Mouse (Mus musculus) forebrain, embryonic 14.5 days (tissue): ENCODE results near the gene Bmpr2. TPM values are rescaled to one million over a fixed set of nuclear protein-coding genes. Genes with fewer than 3 reads are reported as not detected.
A peak's percentile ranks its signal among the peaks of the same experiment; 100 is the strongest.

Source experiments
- ATAC-seq: fragments of 200-750 bp; cut with Nextera tagmentation; 2 replicates; pipeline ENCODE4 v1.8.0; 2017; ENCODE audit warnings: mild to moderate bottlenecking, moderate library complexity
- DNase-seq: peaks from one replicate; pipeline ENCODE4 v3.0.0-alpha.2; 2015; ENCODE audit warnings: low spot score
- H3K27ac ChIP-seq: fragments of 300-500 bp; sonication (generic); 2 replicates; pipeline ENCODE4 v1.5.1; 2014; ENCODE audit warnings: low read depth, mild to moderate bottlenecking, control low read depth, low read length, moderate library complexity
- H3K27me3 ChIP-seq: fragments of 300-500 bp; sonication (generic); replicated peaks from 2 replicates; pipeline ENCODE4 v1.6.1; 2014; ENCODE audit warnings: low read length, control low read depth, mixed read lengths; ENCODE audit not compliant: control insufficient read depth, insufficient read depth
- H3K36me3 ChIP-seq: fragments of 300-500 bp; sonication (generic); 2 replicates; pipeline ENCODE4 v1.6.1; 2014; ENCODE audit warnings: low read length, control low read depth; ENCODE audit not compliant: control insufficient read depth, insufficient read depth
- H3K4me1 ChIP-seq: fragments of 300-500 bp; sonication (generic); 2 replicates; pipeline ENCODE4 v1.6.1; 2014; ENCODE audit warnings: antibody characterized with exemption, low read length, control low read depth; ENCODE audit not compliant: control insufficient read depth, insufficient read depth
- H3K4me2 ChIP-seq: fragments of 300-500 bp; sonication (generic); 2 replicates; pipeline ENCODE4 v1.6.1; 2014; ENCODE audit warnings: mild to moderate bottlenecking, control low read depth, low read length
- H3K4me3 ChIP-seq: fragments of 300-500 bp; sonication (generic); 2 replicates; pipeline ENCODE4 v1.5.1; 2014; ENCODE audit warnings: low read depth, low read length, control low read depth
- H3K9ac ChIP-seq: fragments of 300-500 bp; sonication (generic); 2 replicates; pipeline ENCODE4 v1.6.1; 2014; ENCODE audit warnings: mild to moderate bottlenecking, low read length, control low read depth, moderate library complexity
- H3K9me3 ChIP-seq: fragments of 300-500 bp; sonication (generic); replicated peaks from 2 replicates; pipeline ENCODE4 v1.6.1; 2016; ENCODE audit warnings: low read length, control low read depth, mixed read lengths; ENCODE audit not compliant: control insufficient read depth
- WGBS: fragments of 180-500 bp; shearing (Covaris S2); extraction: QIAGEN DNeasy Blood & Tissue Kit; methylation state at CpG from one replicate; pipeline ENCODE4 v1.1.7; 2014; 5-methylcytosine and 5-hydroxymethylcytosine counted together
- polyA plus RNA-seq: library from polyadenylated mRNA; unstranded; fragments of >200 nt; fragmentation: Nextera tagmentation; extraction: Ambion mirVana; gene quantifications from 2 replicates; pipeline ENCODE4 v1.2.1, GENCODE M21; 2014

Bmpr2 gene
- polyA plus RNA-seq, 1 experiment from 2014 or later, result 14.0 TPM

DNA sequence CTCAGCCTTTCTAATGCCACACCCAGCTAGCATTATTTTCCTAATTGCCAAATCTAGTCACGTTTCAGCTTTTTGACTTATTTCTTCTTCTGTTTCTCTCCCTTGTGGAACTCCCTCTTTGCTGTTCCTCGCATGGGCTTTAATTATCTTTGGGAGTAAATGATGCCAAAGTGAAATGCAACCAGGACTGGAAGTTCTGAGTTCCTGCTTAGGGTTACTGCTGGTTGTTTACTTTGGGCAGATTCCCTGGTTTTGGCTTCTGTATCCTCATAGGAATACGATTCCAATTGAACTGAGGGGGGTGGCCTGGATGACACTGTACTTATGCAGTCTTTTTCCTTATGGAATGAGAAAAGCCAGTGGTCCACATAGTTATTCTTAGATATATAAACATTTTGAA, 8.7 kb downstream of the Bmpr2 start:
- Histone ChIP-seq H3K4me3 (no peak overlapping the region), H3K27ac (no peak overlapping the region), H3K4me1 (peaks cover 12% of the 10 kb centered on the region), H3K36me3 (peaks cover 3% of the 10 kb centered on the region; the same call in 1 of the 2 replicates), H3K4me2 (no peak overlapping the region), H3K27me3 (no peaks in the 10 kb centered on the region), H3K9ac (no peak overlapping the region), H3K9me3 (no peaks in the 10 kb centered on the region)
- ATAC-seq, result no peak
- DNase-seq, result no peak
- WGBS, result 86% methylated on average over 3 of the region's 3 CpGs

DNA sequence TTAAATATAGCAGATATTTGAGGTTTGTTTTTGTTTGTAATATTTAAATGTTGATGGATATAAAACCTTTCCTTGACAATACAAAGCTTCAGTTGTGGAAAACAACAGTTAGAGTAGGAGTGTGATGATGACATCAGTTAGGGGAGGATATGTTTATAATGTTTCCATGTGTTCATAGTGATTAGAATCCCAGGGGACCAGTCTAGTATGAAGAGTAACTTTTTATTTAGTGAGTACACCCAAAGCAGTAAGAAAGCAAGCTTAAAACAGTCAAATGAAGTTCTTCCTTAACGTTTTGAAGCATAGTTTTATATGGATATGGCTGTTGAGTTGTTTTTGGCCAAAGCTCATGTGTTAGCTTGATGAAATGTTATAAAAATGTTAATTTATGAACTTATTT, 17.9 kb downstream of the Bmpr2 start:
- DNase-seq (no peak), ATAC-seq (no peak)
- no peaks in the 10 kb centered on the region for H3K4me1 ChIP-seq
- no peaks in the 10 kb centered on the region for H3K9me3 ChIP-seq
- H3K9ac ChIP-seq, result no peak overlapping the region
- H3K4me2 ChIP-seq, result no peak overlapping the region
- no peak overlapping the region for H3K27ac ChIP-seq
- H3K4me3 ChIP-seq, result no peak overlapping the region
- WGBS, result 98% methylated on average over 1 of the region's 1 CpGs
- no peaks in the 10 kb centered on the region for H3K36me3 ChIP-seq
- no peaks in the 10 kb centered on the region for H3K27me3 ChIP-seq

DNA sequence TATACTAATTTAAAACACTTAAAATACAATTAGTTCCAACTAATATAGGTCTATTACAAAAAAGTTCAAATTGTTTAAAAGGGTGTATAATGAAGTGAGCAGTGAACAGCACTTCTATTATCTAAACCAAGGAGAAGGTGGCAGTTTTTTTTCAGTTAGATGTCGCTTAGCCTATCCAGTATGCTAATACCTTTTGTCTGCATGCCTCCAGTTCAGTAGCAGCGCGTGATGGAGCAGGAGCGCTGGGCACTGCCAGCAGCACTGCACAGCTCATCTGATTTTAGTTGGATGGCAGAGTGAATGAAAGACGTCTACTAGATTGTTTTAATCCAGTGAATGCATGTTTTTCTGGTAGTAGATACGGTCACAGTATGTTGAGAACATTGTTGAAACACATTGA, 25.8 kb downstream of the Bmpr2 start:
- H3K27ac ChIP-seq, result peak overlapping the region; percentile 65
- no peaks in the 10 kb centered on the region for H3K36me3 ChIP-seq
- peak overlapping the region; percentile 32 for H3K4me2 ChIP-seq
- ATAC-seq (peak; percentile 95), DNase-seq (peak; percentile 90)
- WGBS, result 3% methylated on average over 6 of the region's 6 CpGs
- H3K4me3 ChIP-seq, result no peak overlapping the region
- 0 out of 2 replicates have a peak overlapping the region, but pooled peaks have one; percentile 7 for H3K9ac ChIP-seq
- H3K4me1 ChIP-seq, result peaks cover 10% of the 10 kb centered on the region
- H3K27me3 ChIP-seq, result no peaks in the 10 kb centered on the region
- no peaks in the 10 kb centered on the region for H3K9me3 ChIP-seq

DNA sequence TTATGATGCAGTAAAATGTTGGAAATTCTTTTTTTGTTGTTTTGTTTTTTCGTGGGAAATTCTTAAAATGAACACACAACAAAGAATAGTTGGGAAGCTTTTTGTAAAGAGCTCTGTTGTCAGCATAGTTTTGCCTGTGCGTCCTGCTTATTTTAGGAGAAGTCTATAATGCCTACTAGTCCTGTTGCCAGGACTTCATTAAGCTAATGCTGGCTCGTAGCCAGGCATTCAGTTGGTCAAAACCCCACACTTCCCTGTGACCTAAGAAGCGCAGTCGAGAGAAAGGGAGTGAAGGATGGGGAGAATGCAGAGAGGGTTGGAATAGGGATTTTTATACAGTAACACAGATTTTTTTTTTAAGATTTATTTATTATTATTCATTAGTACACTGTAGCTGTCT, 26.5 kb downstream of the Bmpr2 start:
- Histone ChIP-seq H3K36me3 (no peaks in the 10 kb centered on the region), H3K4me1 (peaks cover 10% of the 10 kb centered on the region), H3K27me3 (no peaks in the 10 kb centered on the region), H3K27ac (no peak overlapping the region), H3K4me2 (no peak overlapping the region), H3K9me3 (no peaks in the 10 kb centered on the region), H3K9ac (no peak overlapping the region), H3K4me3 (no peak overlapping the region)
- DNase-seq (peak; percentile 89), ATAC-seq (peak; percentile 72)
- WGBS, result 6% methylated on average over 5 of the region's 5 CpGs

DNA sequence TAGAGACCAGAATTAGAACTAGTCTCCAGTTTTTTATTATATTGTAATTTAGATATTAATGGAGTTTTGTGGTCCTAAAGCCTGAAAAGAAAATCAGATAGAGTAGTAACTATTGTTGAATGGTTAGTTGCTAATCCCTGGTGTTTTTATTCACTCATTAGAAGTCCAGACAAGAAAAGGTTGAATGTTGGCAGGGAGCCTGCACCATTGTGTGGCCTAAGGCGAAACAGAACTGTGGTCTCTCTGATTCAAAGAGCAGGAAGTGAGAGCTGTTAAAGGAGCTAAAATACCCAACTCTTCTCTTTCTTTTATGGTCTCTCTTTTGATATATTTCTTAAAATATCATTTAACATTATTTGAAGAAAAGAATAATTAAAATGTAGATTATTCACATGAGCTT, 32.1 kb downstream of the Bmpr2 start:
- H3K27me3 ChIP-seq, result no peaks in the 10 kb centered on the region
- no peak overlapping the region for H3K27ac ChIP-seq
- peak; percentile 66 for ATAC-seq
- peak; percentile 85 for DNase-seq
- H3K4me1 ChIP-seq, result no peaks in the 10 kb centered on the region
- no peak overlapping the region for H3K4me2 ChIP-seq
- H3K4me3 ChIP-seq, result no peak overlapping the region
- H3K9ac ChIP-seq, result no peak overlapping the region
- 11% methylated on average over 1 of the region's 1 CpGs for WGBS
- no peaks in the 10 kb centered on the region for H3K9me3 ChIP-seq
- H3K36me3 ChIP-seq, result no peaks in the 10 kb centered on the region

DNA sequence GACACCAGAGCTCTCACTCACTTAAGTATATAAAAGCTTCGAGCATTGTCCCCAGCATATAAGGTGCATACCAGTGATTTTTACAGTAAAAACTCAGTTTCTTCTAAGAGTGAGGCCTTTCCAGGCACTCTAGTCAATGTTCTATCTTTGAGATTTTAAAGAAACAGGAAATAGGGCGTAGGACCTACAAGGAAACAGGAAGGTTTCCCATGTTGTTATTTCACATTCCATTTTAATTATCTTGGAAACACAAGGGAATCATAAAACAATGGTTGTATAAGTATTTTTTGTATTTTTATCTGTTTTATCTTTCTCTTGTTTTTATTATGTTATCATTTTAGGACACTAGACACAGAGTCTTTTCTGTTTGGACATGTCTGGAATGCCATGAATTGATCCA, 34.7 kb downstream of the Bmpr2 start:
- H3K4me3 ChIP-seq, result no peak overlapping the region
- no peak for ATAC-seq
- no peak overlapping the region for H3K27ac ChIP-seq
- no peak overlapping the region for H3K4me2 ChIP-seq
- 95% methylated on average over 2 of the region's 2 CpGs for WGBS
- H3K9ac ChIP-seq, result no peak overlapping the region
- no peaks in the 10 kb centered on the region for H3K36me3 ChIP-seq
- H3K4me1 ChIP-seq, result no peaks in the 10 kb centered on the region
- no peak for DNase-seq
- no peaks in the 10 kb centered on the region for H3K9me3 ChIP-seq
- H3K27me3 ChIP-seq, result no peaks in the 10 kb centered on the region

DNA sequence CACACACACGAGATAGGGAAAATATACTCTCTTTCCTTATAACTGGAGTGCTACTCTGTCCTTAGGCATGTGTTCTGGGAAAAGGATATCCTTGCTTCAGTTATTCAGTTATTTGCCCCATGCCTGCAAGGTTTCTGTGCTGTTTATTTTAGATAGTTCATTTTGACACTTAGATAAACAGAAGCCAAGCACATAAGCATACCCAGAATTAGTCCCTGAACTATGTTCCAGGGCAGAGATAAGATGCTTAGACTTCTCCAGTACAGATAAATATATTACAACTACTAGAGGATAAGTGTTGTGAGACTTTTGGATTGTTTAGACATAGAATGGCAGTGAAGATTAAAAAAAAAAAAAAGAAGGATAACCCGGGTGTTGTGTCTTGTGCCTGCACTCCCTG, 41.2 kb downstream of the Bmpr2 start:
- H3K36me3 ChIP-seq, result no peaks in the 10 kb centered on the region
- H3K4me3 ChIP-seq, result no peak overlapping the region
- H3K27me3 ChIP-seq, result no peaks in the 10 kb centered on the region
- no peaks in the 10 kb centered on the region for H3K9me3 ChIP-seq
- H3K9ac ChIP-seq, result no peak overlapping the region
- no peak overlapping the region for H3K4me2 ChIP-seq
- no peaks in the 10 kb centered on the region for H3K4me1 ChIP-seq
- no peak for ATAC-seq
- no peak for DNase-seq
- no peak overlapping the region for H3K27ac ChIP-seq
- 73% methylated on average over 2 of the region's 2 CpGs for WGBS

DNA sequence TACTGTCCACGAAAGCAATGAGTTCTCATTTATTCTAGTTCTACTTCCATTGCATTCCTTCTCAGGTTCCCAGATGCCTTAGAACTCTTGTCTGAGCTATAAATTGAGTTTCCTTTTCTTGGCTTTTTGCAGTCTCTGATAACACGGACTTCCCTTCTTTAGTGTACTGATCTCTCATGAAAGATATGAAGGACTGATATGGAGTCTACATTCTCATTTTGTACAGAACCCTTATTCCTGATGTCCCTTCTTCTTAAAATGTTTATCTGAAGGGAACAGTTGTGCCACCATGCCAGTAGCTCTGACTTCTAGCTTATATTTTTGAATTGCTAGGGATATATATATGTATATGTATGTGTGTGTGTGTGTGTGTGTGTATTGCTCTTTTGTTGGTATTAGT, 46.7 kb downstream of the Bmpr2 start:
- no peak overlapping the region for H3K4me2 ChIP-seq
- ATAC-seq (no peak), DNase-seq (no peak)
- WGBS, result 92% methylated on average over 2 of the region's 2 CpGs
- H3K4me3 ChIP-seq, result no peak overlapping the region
- H3K27me3 ChIP-seq, result no peaks in the 10 kb centered on the region
- no peaks in the 10 kb centered on the region for H3K9me3 ChIP-seq
- H3K4me1 ChIP-seq, result no peaks in the 10 kb centered on the region
- no peak overlapping the region for H3K9ac ChIP-seq
- H3K27ac ChIP-seq, result no peak overlapping the region
- no peaks in the 10 kb centered on the region for H3K36me3 ChIP-seq

DNA sequence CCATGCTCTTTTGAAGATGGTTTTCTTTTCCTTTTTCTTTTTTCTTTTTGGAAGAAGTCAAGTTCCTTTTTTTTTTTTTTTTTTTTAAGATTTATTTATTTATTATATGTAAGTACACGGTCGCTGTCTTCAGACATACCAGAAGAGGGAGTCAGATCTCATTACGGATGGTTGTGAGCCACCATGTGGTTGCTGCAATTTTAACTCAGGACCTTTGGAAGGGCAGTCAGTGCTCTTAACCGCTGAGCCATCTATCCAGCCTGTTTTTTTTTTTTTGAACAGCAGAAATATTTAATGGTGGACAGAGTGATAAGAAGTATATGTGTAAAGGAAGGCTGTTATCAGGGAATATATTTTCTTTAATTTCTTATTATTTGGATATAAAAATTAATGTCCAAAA, 49.6 kb downstream of the Bmpr2 start:
- no peaks in the 10 kb centered on the region for H3K4me1 ChIP-seq
- H3K9me3 ChIP-seq, result no peaks in the 10 kb centered on the region
- H3K27me3 ChIP-seq, result no peaks in the 10 kb centered on the region
- no peak overlapping the region for H3K9ac ChIP-seq
- no peak for DNase-seq
- H3K36me3 ChIP-seq, result peaks cover 27% of the 10 kb centered on the region
- no peak overlapping the region for H3K4me2 ChIP-seq
- no peak for ATAC-seq
- WGBS, result 85% methylated on average over 4 of the region's 4 CpGs
- no peak overlapping the region for H3K27ac ChIP-seq
- no peak overlapping the region for H3K4me3 ChIP-seq
